Mouse (Mus musculus) kidney, adult 2 months (tissue): ENCODE data around the gene Ywhaq.

Experiments
- CTCF ChIP-seq: fragments of 200-500 bp; conservative IDR thresholded peaks from 2 replicates; pipeline ENCODE4 v1.5.1; 2011; ENCODE audit warnings: low read depth, mild to moderate bottlenecking, control low read depth, low read length, moderate library complexity, mixed read lengths; ENCODE audit not compliant: insufficient read depth, insufficient read length
- POLR2A ChIP-seq: fragments of 200-500 bp; IDR thresholded peaks from one replicate; pipeline ENCODE4 v1.6.1; 2011; ENCODE audit warnings: low read depth, low read length, control low read depth

DNA sequence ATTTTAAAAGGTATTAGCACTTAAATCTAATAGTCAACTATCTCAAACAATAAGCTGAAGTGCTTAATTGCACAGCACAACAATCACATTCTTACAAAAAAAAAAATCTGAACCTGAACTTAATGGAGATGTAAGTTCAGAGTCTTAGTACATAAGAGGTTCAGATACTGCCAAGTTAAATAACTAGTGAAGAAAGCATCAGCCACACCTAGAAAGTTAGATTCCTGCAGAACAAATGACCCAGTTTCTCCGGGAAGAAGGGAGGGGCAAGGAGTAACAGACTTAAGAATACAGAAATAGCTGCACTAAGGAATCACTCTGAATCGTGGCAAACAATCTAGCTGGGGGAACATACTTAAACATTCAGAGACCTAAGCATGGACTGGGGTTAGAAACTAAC lies 54.8 kb downstream of the Ywhaq start:
- TF ChIP-seq CTCF (no peak), POLR2A (no peak)
